Mouse (Mus musculus) embryonic facial prominence, embryonic 11.5 days (tissue): ENCODE measurements around the gene Gmcl1. TPM values are rescaled to one million over a fixed set of nuclear protein-coding genes. Genes with fewer than 3 reads are reported as not detected.
A peak's percentile ranks its signal among the peaks of the same experiment; 100 is the strongest.

Experiments
- ATAC-seq: fragments of 200-750 bp; cut with Nextera tagmentation; replicated peaks from 2 replicates; pipeline ENCODE4 v1.8.0; 2017; ENCODE audit warnings: low read depth; ENCODE audit not compliant: insufficient number of reproducible peaks, low FRiP score, low TSS enrichment
- DNase-seq: peaks from one replicate; pipeline ENCODE4 v3.0.0-alpha.2; 2015; ENCODE audit warnings: low spot score
- H3K27ac ChIP-seq: fragments of 300-500 bp; sonication (generic); replicated peaks from 2 replicates; pipeline ENCODE4 v1.5.1; 2014; ENCODE audit warnings: mild to moderate bottlenecking, low read depth, low read length, control low read depth
- H3K27me3 ChIP-seq: fragments of 300-500 bp; sonication (generic); 2 replicates; pipeline ENCODE4 v1.6.1; 2014; ENCODE audit warnings: mild to moderate bottlenecking, low read length, moderate library complexity, mixed read lengths; ENCODE audit not compliant: control insufficient read depth, insufficient read depth
- H3K36me3 ChIP-seq: fragments of 300-500 bp; sonication (generic); replicated peaks from 2 replicates; pipeline ENCODE4 v1.6.1; 2014; ENCODE audit warnings: low read depth, mild to moderate bottlenecking, low read length, moderate library complexity, mixed read lengths; ENCODE audit not compliant: control insufficient read depth, insufficient read depth
- H3K4me1 ChIP-seq: fragments of 300-500 bp; sonication (generic); 2 replicates; pipeline ENCODE4 v1.6.1; 2014; ENCODE audit warnings: low read length, mixed read lengths; ENCODE audit not compliant: control insufficient read depth, insufficient read depth
- H3K4me2 ChIP-seq: fragments of 300-500 bp; sonication (generic); 2 replicates; pipeline ENCODE4 v1.6.1; 2014; ENCODE audit warnings: low read depth, mild to moderate bottlenecking, control low read depth, low read length, moderate library complexity
- H3K4me3 ChIP-seq: fragments of 300-500 bp; sonication (generic); 2 replicates; pipeline ENCODE4 v1.5.1; 2014; ENCODE audit warnings: low read depth, low read length, control low read depth
- H3K9ac ChIP-seq: fragments of 300-500 bp; sonication (generic); replicated peaks from 2 replicates; pipeline ENCODE4 v1.6.1; 2014; ENCODE audit warnings: mild to moderate bottlenecking, control low read depth, low read length
- H3K9me3 ChIP-seq: fragments of 300-500 bp; sonication (generic); replicated peaks from 2 replicates; pipeline ENCODE4 v1.6.1; 2016; ENCODE audit warnings: mild to moderate bottlenecking, low read length, inconsistent platforms, mixed read lengths; ENCODE audit not compliant: control insufficient read depth
- WGBS: fragments of 180-500 bp; shearing (Covaris S2); extraction: QIAGEN DNeasy Blood & Tissue Kit; methylation state at CpG from one replicate; pipeline ENCODE4 v1.1.7; 2014; 5-methylcytosine and 5-hydroxymethylcytosine counted together
- polyA plus RNA-seq: library from polyadenylated mRNA; unstranded; fragments of >200 nt; fragmentation: Nextera tagmentation; extraction: Ambion mirVana; gene quantifications from 2 replicates; pipeline ENCODE4 v1.2.1, GENCODE M21; 2014

The Gmcl1 gene
- polyA plus RNA-seq, 1 experiment from 2014 or later, result 57.4 TPM

DNA sequence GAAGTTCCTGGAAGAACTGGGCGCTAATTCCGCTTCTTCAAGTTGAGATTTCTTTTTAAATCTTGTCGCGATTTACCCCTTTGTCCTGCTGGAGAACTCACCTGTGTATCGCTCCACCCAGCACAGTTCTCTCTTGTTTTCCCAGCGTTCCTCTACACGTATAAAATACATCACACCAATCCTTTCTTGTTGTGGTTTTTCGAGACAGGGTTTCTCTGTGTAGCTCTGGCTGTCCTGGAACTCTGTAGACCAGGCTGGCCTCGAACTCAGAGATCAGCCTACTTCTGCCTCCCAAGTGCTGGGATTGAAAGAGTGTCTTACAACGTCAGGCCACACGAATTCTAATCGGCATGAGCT lies 48.5 kb downstream of the Gmcl1 start:
- Histone ChIP-seq H3K4me3 (peak overlapping the region; percentile 73), H3K4me1 (no peaks in the 10 kb centered on the region), H3K4me2 (peak overlapping the region; percentile 48), H3K9me3 (no peaks in the 10 kb centered on the region), H3K27me3 (no peaks in the 10 kb centered on the region), H3K9ac (peak overlapping the region; percentile 74), H3K27ac (no peak overlapping the region), H3K36me3 (peaks cover 4% of the 10 kb centered on the region)
- 37% methylated on average over 12 of the region's 12 CpGs for WGBS
- DNase-seq, result no peak
- no peak for ATAC-seq

DNA sequence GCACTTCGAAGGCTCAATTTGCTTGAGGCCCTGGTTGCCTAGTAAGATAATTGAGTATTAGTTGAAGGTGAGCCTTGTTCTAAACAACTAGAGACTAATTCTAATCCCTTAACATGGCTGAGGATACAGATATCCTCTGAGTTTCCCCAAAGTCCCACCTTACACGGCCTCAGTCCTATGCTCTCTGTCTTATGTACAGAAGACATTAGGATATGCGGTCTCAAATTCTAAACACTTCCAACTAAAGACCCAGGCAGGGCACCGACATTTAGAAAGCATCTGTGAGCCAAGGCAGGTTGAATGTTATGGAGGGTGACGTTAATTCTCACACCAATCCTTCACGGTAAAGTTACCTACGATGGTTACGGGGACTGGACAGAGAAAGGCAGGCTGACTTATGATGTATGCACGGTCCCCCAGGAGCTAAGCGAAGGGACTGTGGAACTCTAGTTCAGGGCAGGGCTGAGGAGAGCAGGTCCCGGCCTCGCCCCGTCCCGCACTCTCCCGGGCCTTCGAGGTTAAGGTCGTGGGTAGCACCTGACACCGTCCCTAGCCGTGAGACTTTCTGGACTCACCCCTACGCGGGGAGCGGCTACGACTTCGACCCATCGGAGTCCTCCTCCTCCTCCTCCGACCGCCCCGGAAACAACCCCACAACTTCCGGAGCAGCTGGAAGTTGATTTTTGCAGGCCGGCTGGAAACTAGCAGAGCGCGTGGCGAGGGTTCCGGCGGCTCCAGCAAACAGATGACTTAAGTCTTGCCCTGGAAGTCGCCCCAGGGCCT lies 49.1 kb downstream of the Gmcl1 start, which contains the start of gene Snrnp27:
Gene Snrnp27 (minus strand): TSS at position 651 of the 783 bp plus-strand sequence.
- no peaks in the 10 kb centered on the region for H3K4me1 ChIP-seq
- no peaks in the 10 kb centered on the region for H3K27me3 ChIP-seq
- peaks cover 4% of the 10 kb centered on the region for H3K36me3 ChIP-seq
- H3K4me3 ChIP-seq, result peak within 1 kb of the TSS; percentile 73
- peak; percentile 83 for ATAC-seq
- H3K4me2 ChIP-seq, result peak within 1 kb of the TSS; percentile 48
- peak within 1 kb of the TSS; percentile 74 for H3K9ac ChIP-seq
- WGBS, result 2% methylated on average over 36 of the region's 36 CpGs
- H3K9me3 ChIP-seq, result no peaks in the 10 kb centered on the region
- peak; percentile 92 for DNase-seq
- no peak within 1 kb of the TSS for H3K27ac ChIP-seq

DNA sequence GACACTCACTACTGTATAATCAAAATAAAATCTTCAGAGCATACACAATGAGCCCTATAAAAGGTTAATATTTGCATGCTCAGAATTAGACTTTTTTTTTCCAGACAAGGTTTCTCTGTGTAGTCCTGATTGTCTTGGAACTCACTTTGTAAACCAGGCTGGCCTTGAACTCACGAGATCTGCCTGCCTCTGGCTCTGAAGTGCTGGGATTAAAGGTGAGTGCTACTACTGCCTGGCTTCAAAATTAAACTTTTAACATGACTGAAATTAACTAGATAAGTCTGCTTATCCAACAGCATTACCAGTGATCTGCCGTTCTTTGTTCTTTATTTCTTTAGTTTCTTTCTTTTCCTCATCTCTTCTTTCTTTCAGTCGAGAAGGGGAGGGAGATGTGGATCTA lies 51.9 kb downstream of the Gmcl1 start:
- Histone ChIP-seq H3K9me3 (no peaks in the 10 kb centered on the region), H3K4me2 (no peak overlapping the region), H3K27me3 (no peaks in the 10 kb centered on the region), H3K4me3 (no peak overlapping the region), H3K9ac (no peak overlapping the region), H3K4me1 (no peaks in the 10 kb centered on the region), H3K36me3 (peaks cover 6% of the 10 kb centered on the region), H3K27ac (no peak overlapping the region)
- ATAC-seq (no peak), DNase-seq (no peak)
- 92% methylated on average over 3 of the region's 3 CpGs for WGBS

GRCm38 (mm10) chr6:86678341-86678740 lies 54.8 kb downstream of the Gmcl1 start:
- DNase-seq, result no peak
- Histone ChIP-seq H3K4me1 (no peaks in the 10 kb centered on the region), H3K9ac (no peak overlapping the region), H3K36me3 (peaks cover 11% of the 10 kb centered on the region), H3K27me3 (no peaks in the 10 kb centered on the region), H3K4me3 (no peak overlapping the region), H3K4me2 (no peak overlapping the region), H3K9me3 (no peaks in the 10 kb centered on the region), H3K27ac (no peak overlapping the region)
- 91% methylated on average over 6 of the region's 6 CpGs for whole genome bisulfite sequencing
- no peak for ATAC-seq

DNA sequence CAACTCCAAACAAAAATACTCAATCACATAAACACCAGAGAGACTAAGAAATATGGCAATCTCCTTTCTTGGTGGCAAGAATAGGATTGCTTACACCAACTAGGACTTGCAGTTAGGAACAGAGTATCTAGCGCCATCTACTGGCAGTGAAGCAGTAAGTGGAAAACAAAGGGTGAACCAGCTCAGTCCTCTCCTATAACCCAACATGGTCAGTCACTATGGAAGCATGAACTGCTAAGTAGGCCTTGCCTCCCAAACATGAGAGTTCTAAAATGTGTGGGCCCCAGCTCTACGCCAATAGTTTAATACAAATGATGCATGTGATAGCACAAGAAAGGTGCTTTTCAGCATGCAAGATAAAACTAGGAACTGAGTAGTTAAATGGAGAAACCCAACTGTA lies 62.3 kb downstream of the Gmcl1 start:
- H3K36me3 ChIP-seq, result peaks cover 1% of the 10 kb centered on the region; the same call in 1 of the 2 replicates
- ATAC-seq (no peak), DNase-seq (peak; percentile 88)
- no peaks in the 10 kb centered on the region for H3K27me3 ChIP-seq
- H3K4me2 ChIP-seq, result no peak overlapping the region
- no peaks in the 10 kb centered on the region for H3K4me1 ChIP-seq
- no peak overlapping the region for H3K4me3 ChIP-seq
- no peak overlapping the region for H3K27ac ChIP-seq
- no peaks in the 10 kb centered on the region for H3K9me3 ChIP-seq
- H3K9ac ChIP-seq, result no peak overlapping the region
- 16% methylated on average over 2 of the region's 2 CpGs for WGBS

GRCm38 (mm10) chr6:86669240-86669727 lies 63.9 kb downstream of the Gmcl1 start:
- Histone ChIP-seq H3K4me3 (peak overlapping the region; percentile 95), H3K27ac (peak overlapping the region; percentile 41; the same call in 1 of the 2 replicates), H3K9ac (peak overlapping the region; percentile 51), H3K4me1 (no peaks in the 10 kb centered on the region), H3K9me3 (no peaks in the 10 kb centered on the region), H3K27me3 (no peaks in the 10 kb centered on the region), H3K4me2 (peak overlapping the region; percentile 65), H3K36me3 (no peaks in the 10 kb centered on the region; the same call in 1 of the 2 replicates)
- 1% methylated on average over 37 of the region's 37 CpGs for WGBS
- DNase-seq, result peak; percentile 100
- peak; percentile 100 for ATAC-seq

DNA sequence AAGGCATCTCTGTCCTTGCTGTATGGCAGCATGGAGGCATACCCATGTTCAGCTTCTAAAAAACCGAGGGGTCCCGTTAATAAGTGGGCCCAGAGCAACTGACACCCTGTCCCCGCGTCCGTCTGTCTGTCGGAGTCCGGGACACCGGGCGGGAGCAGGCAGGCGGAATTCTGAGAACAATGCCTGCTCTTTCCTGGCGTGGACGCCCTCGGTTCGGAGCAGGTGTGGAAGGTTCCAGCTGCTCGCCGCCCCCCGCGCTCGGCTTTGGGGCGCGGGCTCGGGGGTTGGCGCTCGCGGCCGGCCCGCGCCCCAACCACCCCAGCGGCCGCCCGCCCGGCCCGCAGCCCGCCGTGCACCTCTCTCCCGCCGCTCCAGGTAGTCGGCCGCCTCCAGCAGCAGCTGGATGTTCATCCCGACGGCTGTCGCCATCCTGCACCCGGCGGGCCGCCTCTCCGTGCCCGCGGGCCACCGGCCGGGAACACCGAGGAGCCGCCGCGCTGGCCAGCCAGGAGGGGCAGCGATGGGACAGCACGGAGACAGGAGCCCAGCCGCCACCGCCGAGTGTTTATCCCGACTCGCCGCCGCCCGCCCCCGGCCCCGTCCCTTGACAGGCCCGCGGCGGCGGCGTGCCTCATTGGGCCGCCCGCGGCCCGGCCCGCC lies 64.5 kb downstream of the Gmcl1 start, which contains the start of gene Mxd1:
Gene Mxd1 (minus strand): TSS at position 582 of the 660 bp plus-strand sequence.
- WGBS, result under 1% methylated on average over 52 of the region's 76 CpGs
- Histone ChIP-seq H3K36me3 (no peaks in the 10 kb centered on the region; the same call in 1 of the 2 replicates), H3K4me2 (peak within 1 kb of the TSS; percentile 88), H3K9me3 (no peaks in the 10 kb centered on the region), H3K9ac (peak within 1 kb of the TSS; percentile 79), H3K27ac (peak within 1 kb of the TSS; percentile 41; the same call in 1 of the 2 replicates), H3K27me3 (no peaks in the 10 kb centered on the region), H3K4me3 (peak within 1 kb of the TSS; percentile 95), H3K4me1 (no peaks in the 10 kb centered on the region)
- ATAC-seq (no peak), DNase-seq (no peak)

DNA sequence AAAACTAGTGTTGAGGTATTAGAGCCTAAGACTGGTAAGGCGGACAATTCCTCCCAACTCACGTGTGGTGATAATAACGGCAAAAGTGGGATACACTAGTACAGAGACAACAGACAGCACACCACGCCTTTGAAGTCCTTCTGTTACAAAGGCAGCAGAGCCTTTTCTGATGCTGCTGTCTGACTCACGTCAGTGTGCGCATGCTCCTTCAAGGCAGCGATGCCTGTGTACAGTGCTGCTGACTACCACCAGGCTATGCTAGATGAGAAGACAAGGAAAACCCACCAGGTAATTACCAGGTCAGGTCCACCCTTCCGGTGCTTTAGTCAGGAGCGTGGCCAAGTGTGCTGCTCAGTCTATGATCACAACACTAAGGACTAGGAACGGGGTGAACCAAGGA lies 66.1 kb downstream of the Gmcl1 start:
- DNase-seq (no peak), ATAC-seq (no peak)
- H3K27ac ChIP-seq, result no peak overlapping the region
- 89% methylated on average over 10 of the region's 10 CpGs for WGBS
- H3K9ac ChIP-seq, result no peak overlapping the region
- no peaks in the 10 kb centered on the region for H3K9me3 ChIP-seq
- no peaks in the 10 kb centered on the region for H3K27me3 ChIP-seq
- no peak overlapping the region for H3K4me2 ChIP-seq
- no peaks in the 10 kb centered on the region for H3K4me1 ChIP-seq
- H3K4me3 ChIP-seq, result no peak overlapping the region
- H3K36me3 ChIP-seq, result no peaks in the 10 kb centered on the region
